Comparison of ENCODE assay signal across 9 mouse cellular contexts in genomic region chr17:33630171-33630895, GRCm38 (mm10). TPM values are rescaled to one million over a fixed set of nuclear protein-coding genes. Genes with fewer than 3 reads are reported as not detected.
DNase-seq lines count a peak whose midpoint lies in the region; ATAC-seq and TF ChIP-seq lines count a peak whose summit lies in the region.
"Had no signal": no experiment of that assay in that cellular context is flagged by ENCODE, and none has a peak within 500 bp of the region (broad histone marks: within the 10 kb centered on the region; RNA-seq: fewer than 3 reads in every experiment).

No protein-coding gene starts in this region.

- no peaks in the 10 kb centered on the region for H3K4me1 ChIP-seq in ES-Bruce4 (ENCODE audit: control insufficient read depth, insufficient read depth, low read length)
- peaks cover 15% of the 10 kb centered on the region; the same call in 1 of the 2 replicates for H3K4me1 ChIP-seq in heart, postnatal 0 days (ENCODE audit: control insufficient read depth, insufficient read depth)
- peaks cover 30% of the 10 kb centered on the region for H3K4me1 ChIP-seq in liver, embryonic 15.5 days (replicated peaks)

- 78% methylated on average over 13 of the region's 13 CpGs for whole genome bisulfite sequencing in heart, postnatal 0 days
- WGBS in liver, embryonic 15.5 days (ENCODE audit: insufficient replicate concordance) = 87% methylated on average over 13 of the region's 13 CpGs

- H3K4me2 ChIP-seq in heart, postnatal 0 days (ENCODE audit: low read depth, low read length) = peak overlapping the region; percentile 67
- H3K4me2 ChIP-seq in liver, embryonic 15.5 days = peak overlapping the region; percentile 93

- peak; percentile 15 for DNase-seq in embryo, embryonic 11 days
- DNase-seq in embryo, embryonic 9.5 days (ENCODE audit: extremely low spot score) = no peak
- peak; percentile 5 for DNase-seq in heart, postnatal 0 days (ENCODE audit: low spot score)
- no peak for DNase-seq in natural killer cell, adult 2 months (ENCODE audit: low spot score in 2 of 2)
- no peak for DNase-seq in gastrocnemius, postnatal 36 days
- DNase-seq: left cerebral cortex, postnatal 4 days had no signal

- no peak overlapping the region for H3K27ac ChIP-seq in ES-Bruce4 (ENCODE audit: insufficient read depth, low read length)
- H3K27ac ChIP-seq in heart, postnatal 0 days (ENCODE audit: low read depth) = no peak overlapping the region
- H3K27ac ChIP-seq in liver, embryonic 15.5 days (replicated peaks) = peak overlapping the region; percentile 98; the same call in 1 of the 2 replicates

- intact Hi-C loops in gastrocnemius, postnatal 36 days (cut with DNase I) = no loop called here

- H3K4me3 ChIP-seq in ES-Bruce4 (ENCODE audit: low read depth, low read length) = no peak overlapping the region
- H3K4me3 ChIP-seq in heart, postnatal 0 days (ENCODE audit: low read depth, low read length) = no peak overlapping the region
- peak overlapping the region; percentile 80 for H3K4me3 ChIP-seq in liver, embryonic 15.5 days (replicated peaks)

- H3K9me3 ChIP-seq in ES-Bruce4 (replicated peaks; ENCODE audit: control insufficient read depth, insufficient read depth, low read length, poor library complexity, severe bottlenecking) = peaks cover 3% of the 10 kb centered on the region; the same call in 1 of the 2 replicates
- no peaks in the 10 kb centered on the region for H3K9me3 ChIP-seq in heart, postnatal 0 days (replicated peaks; ENCODE audit: control insufficient read depth, low read length)
- no peaks in the 10 kb centered on the region for H3K9me3 ChIP-seq in liver, embryonic 15.5 days (replicated peaks)

- no peak for TF ChIP-seq CTCF in ES-Bruce4 (IDR thresholded peaks at IDR 0.05; ENCODE audit: low read depth, low read length)
- no peak for TF ChIP-seq CTCF in heart, postnatal 0 days (IDR thresholded peaks at IDR 0.05; ENCODE audit: low read depth)

- 0 out of 2 replicates have a peak overlapping the region, but pooled peaks have one; percentile 73 for H3K9ac ChIP-seq in ES-Bruce4 (ENCODE audit: low read depth, poor library complexity, severe bottlenecking)
- 0 out of 2 replicates have a peak overlapping the region, but pooled peaks have one; percentile 70 for H3K9ac ChIP-seq in heart, postnatal 0 days (replicated peaks; ENCODE audit: low read depth, low read length)
- H3K9ac ChIP-seq in liver, embryonic 15.5 days = peak overlapping the region; percentile 78

- no peak for ATAC-seq in heart, postnatal 0 days (ENCODE audit: insufficient read depth, low read depth)
- no peak for ATAC-seq in liver, embryonic 15.5 days (ENCODE audit: insufficient read depth)
- no peak for ATAC-seq in activated CD4-positive, CD25-positive, alpha-beta regulatory T cell, adult 4 months

- no peak for TF ChIP-seq POLR2A in ES-Bruce4 (IDR thresholded peaks at IDR 0.05; ENCODE audit: insufficient read depth, low read length)

- H3K27me3 ChIP-seq in ES-Bruce4 (ENCODE audit: control insufficient read depth, insufficient read depth, low read length, poor library complexity, severe bottlenecking) = no peaks in the 10 kb centered on the region
- H3K27me3 ChIP-seq in heart, postnatal 0 days (ENCODE audit: control insufficient read depth, insufficient read depth, low read length) = no peaks in the 10 kb centered on the region
- H3K27me3 ChIP-seq in liver, embryonic 15.5 days = no peaks in the 10 kb centered on the region

- H3K36me3 ChIP-seq in ES-Bruce4 (ENCODE audit: control insufficient read depth, insufficient read depth, low read length, poor library complexity, severe bottlenecking) = peaks cover 10% of the 10 kb centered on the region
- 0 out of 2 replicates have a peak, but pooled peaks cover 5% of the 10 kb centered on the region for H3K36me3 ChIP-seq in heart, postnatal 0 days (replicated peaks; ENCODE audit: control insufficient read depth, insufficient read depth, low read length)
- H3K36me3 ChIP-seq in liver, embryonic 15.5 days (replicated peaks) = peaks cover 28% of the 10 kb centered on the region

- TF ChIP-seq EP300 in ES-Bruce4 (IDR thresholded peaks at IDR 0.05; ENCODE audit: insufficient read depth, low read depth, low read length) = no peak
- no peak for TF ChIP-seq EP300 in heart, postnatal 0 days (IDR thresholded peaks at IDR 0.05; ENCODE audit: low read depth)

RNA-seq across cellular contexts. Expression of gene Zfp414, which starts 1.4 kb away (rescaled TPM):
- 31.9 and 39.5 TPM in 2 replicates for polyA plus RNA-seq in ES-Bruce4 (2011; ENCODE audit: insufficient read depth, insufficient read length, low read depth, missing spikeins)
- 29.0 and 39.9 TPM in 2 replicates for total RNA-seq in heart, postnatal 0 days (2014; rRNA removed; ENCODE audit: low replicate concordance)
- polyA plus RNA-seq in heart, postnatal 0 days (2015; fragmentation: Nextera tagmentation; extraction: Ambion mirVana) = 20.3 and 21.4 TPM in 2 replicates
- 16.9 and 18.2 TPM in 2 replicates for polyA plus RNA-seq in liver, embryonic 15.5 days (2015; fragmentation: Nextera tagmentation; extraction: Ambion mirVana)
- 10 to 100 TPM; 53.6 to 65.2 TPM for polyA plus RNA-seq in activated CD4-positive, CD25-positive, alpha-beta regulatory T cell, adult 4 months (2017; shearing (Covaris generic))
- 1 to 10 TPM; 6.6 to 7.8 TPM for total RNA-seq in gastrocnemius, postnatal 36 days (2021)

RNA-seq across cellular contexts. Expression of gene Pram1, which starts 7.5 kb away (rescaled TPM):
- not detected in 2 replicates for polyA plus RNA-seq in ES-Bruce4 (2011; ENCODE audit: insufficient read depth, insufficient read length, low read depth, missing spikeins)
- not detected in 2 replicates for total RNA-seq in heart, postnatal 0 days (2014; rRNA removed; ENCODE audit: low replicate concordance)
- polyA plus RNA-seq in heart, postnatal 0 days (2015; fragmentation: Nextera tagmentation; extraction: Ambion mirVana) = 0.08 and 0.29 TPM in 2 replicates
- 4.2 and 4.8 TPM in 2 replicates for polyA plus RNA-seq in liver, embryonic 15.5 days (2015; fragmentation: Nextera tagmentation; extraction: Ambion mirVana)
- polyA plus RNA-seq in activated CD4-positive, CD25-positive, alpha-beta regulatory T cell, adult 4 months (2017; shearing (Covaris generic)) = under 1 TPM; 0.40 to 0.85 TPM
- total RNA-seq in gastrocnemius, postnatal 36 days (2021) = not detected

RNA-seq across cellular contexts. Expression of gene Hnrnpm, which starts 56.3 kb away (rescaled TPM):
- 607 and 610 TPM in 2 replicates for polyA plus RNA-seq in ES-Bruce4 (2011; ENCODE audit: insufficient read depth, insufficient read length, low read depth, missing spikeins)
- 47.1 and 54.3 TPM in 2 replicates for total RNA-seq in heart, postnatal 0 days (2014; rRNA removed; ENCODE audit: low replicate concordance)
- 139 and 151 TPM in 2 replicates for polyA plus RNA-seq in heart, postnatal 0 days (2015; fragmentation: Nextera tagmentation; extraction: Ambion mirVana)
- 117 and 122 TPM in 2 replicates for polyA plus RNA-seq in liver, embryonic 15.5 days (2015; fragmentation: Nextera tagmentation; extraction: Ambion mirVana)
- 100 to 1,000 TPM; 338 to 341 TPM for polyA plus RNA-seq in activated CD4-positive, CD25-positive, alpha-beta regulatory T cell, adult 4 months (2017; shearing (Covaris generic))
- 10 to 100 TPM; 57.9 to 64.7 TPM for total RNA-seq in gastrocnemius, postnatal 36 days (2021)

Comparison
In these comparisons a context has a peak if more than half of its experiments do, and no peak if none do; other contexts are left out.
1. DNase-seq: peak in embryo, embryonic 11 days (single experiment) and heart, postnatal 0 days (single experiment); none in embryo, embryonic 9.5 days (single experiment), natural killer cell, adult 2 months (0 of 2) and gastrocnemius, postnatal 36 days (0 of 2).
2. Peak in every context shown above with its lines, with median percentiles within 50 percentile points of each other: H3K9ac ChIP-seq.